Mouse (Mus musculus): ENCODE data around the gene Ccdc92.
A peak's percentile ranks its signal among the peaks of the same experiment; 100 is the strongest.

Ccdc92 gene

DNA sequence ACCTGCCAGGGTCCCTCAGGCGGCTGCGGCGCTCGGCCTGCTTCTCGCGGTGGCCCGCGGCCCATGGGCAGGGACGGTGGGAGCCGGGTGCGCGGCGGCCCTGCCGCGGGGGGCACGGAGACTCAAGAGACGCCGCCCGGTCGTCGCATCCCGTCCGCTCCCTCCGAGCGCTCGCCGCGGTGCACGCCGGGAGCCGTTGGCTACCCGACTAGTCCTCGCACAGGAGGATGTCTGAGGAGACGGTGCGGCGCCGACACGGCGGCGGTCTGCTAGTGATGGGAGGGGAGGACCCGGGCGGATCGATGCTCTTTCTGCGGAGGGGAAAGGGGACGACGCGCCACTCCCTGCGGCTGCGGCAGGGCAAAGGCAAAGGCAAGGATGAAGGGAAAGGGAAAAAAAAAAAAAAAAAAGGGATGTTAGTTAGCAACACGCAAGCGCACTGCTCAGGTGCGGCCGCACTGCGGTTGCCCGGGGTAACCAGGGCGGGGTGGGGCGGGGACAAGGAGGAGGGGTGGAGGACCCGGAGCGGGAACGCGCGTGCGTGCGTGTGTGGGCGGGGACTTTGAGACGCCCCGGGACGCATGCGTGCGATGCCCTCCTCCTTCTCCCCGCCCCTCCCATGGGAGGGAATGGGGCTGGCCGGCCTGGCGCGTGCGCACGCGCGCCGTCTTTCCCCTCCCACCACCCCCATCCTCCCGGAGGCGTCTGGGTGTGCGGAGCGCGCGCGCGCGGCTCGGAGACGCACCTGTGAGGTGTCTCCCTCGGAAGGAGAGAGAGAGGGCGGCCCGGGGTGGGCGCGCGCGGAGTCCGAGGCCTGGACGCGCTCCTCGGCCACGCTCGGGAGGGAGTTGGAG, at the start of gene Ccdc92, which contains the start of gene Zfp664:
TSS of gene Ccdc92 (minus strand) at position 412 of the 854 bp plus-strand sequence.
TSS of gene Zfp664 (plus strand) at position 679 of the 854 bp plus-strand sequence.
- DNase-seq (ENCODE audit: low read depth, low spot score): peak; percentile 99

- DNase-seq (ENCODE audit: low read depth, low spot score): peak; percentile 76
Measured at GRCm38 (mm10) chr5:124908860-124909259, 46.6 kb upstream of the Ccdc92 start.

DNA sequence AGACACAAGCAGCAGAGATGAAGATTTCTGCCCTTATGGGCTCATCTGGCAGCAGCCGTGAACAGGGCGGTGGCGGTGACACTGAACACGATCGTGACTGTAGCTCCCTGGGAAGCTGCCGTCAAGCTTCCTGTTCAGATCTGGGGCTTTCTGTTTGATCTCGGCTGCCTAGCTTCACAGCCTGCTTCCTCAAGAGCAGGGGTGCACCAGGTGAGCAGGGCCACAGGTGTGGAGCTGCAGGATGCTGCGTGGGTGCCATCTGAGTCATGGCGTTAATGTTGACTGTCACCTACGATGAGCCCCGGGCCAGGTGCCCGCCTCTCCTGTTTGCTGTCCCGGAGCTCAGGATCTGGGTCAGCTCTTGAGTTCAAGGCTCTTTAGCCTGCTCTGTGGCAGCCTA, 44.7 kb upstream of the Ccdc92 start:
- no peak for DNase-seq (ENCODE audit: low read depth, low spot score)

DNA sequence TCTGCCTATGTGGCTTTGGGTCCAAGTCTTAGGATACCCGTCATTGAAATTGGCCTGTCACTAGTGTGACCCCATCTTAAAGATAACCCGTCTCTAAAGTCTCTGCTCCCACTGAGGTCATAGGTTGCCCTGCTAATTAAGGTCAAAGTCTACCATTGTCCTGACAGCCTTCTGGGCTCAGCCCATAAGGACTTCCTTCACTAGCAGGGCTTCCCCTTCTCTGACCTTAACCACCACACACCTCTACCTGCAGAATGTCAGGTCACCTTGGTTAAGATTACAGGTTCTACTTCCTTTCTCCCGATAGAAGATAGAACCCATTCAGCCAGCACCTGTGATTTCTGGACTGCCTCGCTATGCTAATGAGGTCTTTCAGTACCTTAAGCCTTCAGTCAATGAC, 41.6 kb upstream of the Ccdc92 start:
- no peak for DNase-seq (ENCODE audit: low read depth, low spot score)

- no peak for DNase-seq (ENCODE audit: low read depth, low spot score)
Measured at GRCm38 (mm10) chr5:124902195-124902594, 40.0 kb upstream of the Ccdc92 start.

GRCm38 (mm10) chr5:124901675-124902074, 39.5 kb upstream of the Ccdc92 start:
- DNase-seq (ENCODE audit: low read depth, low spot score): no peak

- no peak for DNase-seq (ENCODE audit: low read depth, low spot score)
Measured at GRCm38 (mm10) chr5:124900738-124901490, 38.7 kb upstream of the Ccdc92 start.

DNA sequence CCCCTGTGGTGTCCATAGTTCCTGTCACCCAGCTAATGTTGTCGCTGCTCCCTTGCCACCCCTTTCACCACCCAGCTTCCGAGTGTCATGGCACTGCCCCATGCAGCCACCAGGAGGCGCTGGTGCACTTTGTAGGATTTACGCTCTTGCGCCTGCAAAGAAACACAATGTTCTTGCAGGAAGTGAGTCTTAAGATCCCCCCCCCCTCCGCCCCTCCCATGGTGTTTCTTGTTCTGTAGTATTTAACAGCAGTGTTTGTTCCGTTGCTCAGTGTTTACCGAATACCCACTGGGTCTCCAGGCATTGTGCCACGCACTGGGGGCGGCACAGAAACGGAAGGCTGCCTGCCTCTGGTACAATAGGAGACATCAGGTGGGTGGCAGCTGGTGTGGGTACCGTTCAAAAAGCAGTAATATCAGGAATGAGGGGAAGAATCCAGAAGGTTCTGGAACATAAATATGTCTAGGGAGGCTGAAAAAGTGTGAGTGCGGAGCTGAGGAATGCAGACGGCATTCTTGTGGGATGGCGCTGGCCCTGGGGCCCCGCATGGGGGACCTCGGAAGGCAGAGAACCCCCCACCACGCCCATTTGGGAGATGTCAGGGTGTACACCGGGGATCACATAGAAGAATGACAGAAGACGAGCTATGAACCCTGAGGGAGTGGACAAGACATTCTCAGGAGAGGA, 37.9 kb upstream of the Ccdc92 start:
- DNase-seq (ENCODE audit: low read depth, low spot score): peak; percentile 86

DNA sequence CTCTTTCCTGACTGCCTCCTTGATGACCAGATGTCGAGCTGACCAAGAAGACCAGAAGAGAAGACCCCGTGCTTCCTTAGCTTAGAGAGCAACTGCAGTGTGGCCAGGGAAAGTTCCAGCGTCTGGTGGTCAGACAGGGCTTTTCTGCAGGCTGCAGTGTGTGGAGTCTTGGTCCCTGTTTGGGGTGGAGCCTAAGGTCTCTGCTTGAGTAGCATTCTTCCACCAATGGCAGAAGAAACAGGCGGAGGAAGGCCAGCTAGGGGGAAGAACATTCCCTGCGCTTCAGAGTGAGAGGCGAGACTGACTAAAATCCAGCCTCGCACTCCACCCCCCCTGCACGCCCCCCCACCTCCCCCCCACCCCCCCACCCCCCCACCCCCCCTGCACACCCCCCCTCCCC, 33.9 kb upstream of the Ccdc92 start:
- peak; percentile 22 for DNase-seq (ENCODE audit: low read depth, low spot score)

DNA sequence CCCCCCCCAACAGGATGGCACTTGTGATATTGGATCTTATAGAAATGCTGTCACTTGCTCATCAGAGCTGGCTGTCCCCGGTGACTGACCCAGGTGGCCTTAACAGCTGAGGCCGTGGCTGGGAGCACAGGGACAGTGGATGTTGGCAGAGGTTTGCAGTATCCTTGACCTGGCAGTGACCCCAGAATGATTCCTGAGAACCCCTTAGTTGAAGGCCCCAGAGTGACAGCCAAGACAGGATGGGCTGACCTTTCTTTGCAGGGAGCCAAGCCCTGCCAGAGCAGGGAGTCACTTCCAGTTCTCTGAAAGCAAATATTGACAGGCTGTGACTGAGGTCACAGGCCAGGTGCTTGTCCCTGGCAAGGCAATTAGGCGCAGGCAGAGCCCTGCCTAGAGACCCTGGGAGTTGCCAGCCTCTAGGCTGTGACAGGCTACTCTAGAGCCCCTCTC, 29.7 kb upstream of the Ccdc92 start:
- peak; percentile 35 for DNase-seq (ENCODE audit: low read depth, low spot score)

GRCm38 (mm10) chr5:124888661-124889060, 26.4 kb upstream of the Ccdc92 start:
- DNase-seq (ENCODE audit: low read depth, low spot score): no peak

DNA sequence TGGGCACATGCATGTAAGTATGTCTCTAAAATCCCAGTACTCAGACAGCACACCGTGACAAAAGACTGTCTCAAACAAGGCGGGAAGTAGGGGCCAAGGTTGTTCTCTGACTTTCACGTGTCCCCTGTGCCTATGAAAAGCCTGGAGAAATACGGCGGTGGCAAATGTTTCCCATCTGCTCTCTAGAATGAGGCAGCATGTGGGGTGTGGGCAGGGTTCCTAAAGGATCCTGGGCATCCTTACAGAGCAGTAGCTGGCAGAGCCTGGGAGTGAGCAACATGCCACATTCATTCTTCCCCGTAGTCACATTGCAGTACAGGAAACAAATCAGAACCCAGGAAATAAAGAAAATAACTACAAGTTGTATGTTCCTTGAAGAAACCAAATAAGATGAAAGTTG, 21.7 kb upstream of the Ccdc92 start:
- DNase-seq (ENCODE audit: low read depth, low spot score): no peak

DNA sequence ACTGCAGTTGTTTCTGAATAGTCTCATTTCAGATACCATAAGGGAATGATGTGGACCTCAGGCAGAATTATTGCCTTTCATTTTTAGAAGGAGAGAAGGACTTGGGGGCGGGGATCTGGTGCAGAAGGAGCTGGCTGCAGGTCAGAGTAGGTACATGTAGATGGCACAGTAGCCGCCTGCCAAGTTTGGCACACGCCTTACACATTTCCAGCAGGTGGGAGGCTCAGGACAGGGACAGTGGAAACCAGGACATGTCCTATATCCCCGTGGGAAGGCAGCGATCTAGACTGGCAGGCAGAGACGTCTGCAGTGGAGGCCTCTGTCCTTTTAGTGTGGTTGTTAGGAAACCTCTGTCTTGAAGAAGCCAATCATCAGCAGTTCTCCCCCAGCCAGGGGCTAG, 17.6 kb upstream of the Ccdc92 start:
- no peak for DNase-seq (ENCODE audit: low read depth, low spot score)

- DNase-seq (ENCODE audit: low read depth, low spot score): no peak
Measured at GRCm38 (mm10) chr5:124879251-124879650, 17.0 kb upstream of the Ccdc92 start.

GRCm38 (mm10) chr5:124873890-124874601, 11.8 kb upstream of the Ccdc92 start:
- no peak for DNase-seq (ENCODE audit: low read depth, low spot score)

DNA sequence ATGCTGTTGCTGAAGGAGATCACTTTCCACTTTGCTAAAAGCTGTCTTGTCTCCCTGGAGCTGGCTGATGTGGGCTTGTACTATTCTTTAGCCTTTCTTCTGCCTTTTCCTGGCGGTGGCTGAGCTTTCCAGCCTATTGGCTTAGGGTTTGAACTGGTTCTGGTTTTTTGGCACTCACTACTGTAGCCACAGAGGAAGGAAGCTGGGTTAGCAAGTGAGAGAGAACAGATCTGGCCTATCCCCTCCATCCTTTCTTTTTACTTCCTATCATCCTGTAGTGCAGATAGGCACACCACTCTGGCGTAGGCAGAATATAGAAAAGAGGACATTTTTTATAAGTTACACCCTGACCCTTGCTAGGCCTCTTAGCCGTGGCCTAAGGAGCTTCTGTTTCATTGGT, 10.9 kb upstream of the Ccdc92 start:
- DNase-seq (ENCODE audit: low read depth, low spot score): no peak

DNA sequence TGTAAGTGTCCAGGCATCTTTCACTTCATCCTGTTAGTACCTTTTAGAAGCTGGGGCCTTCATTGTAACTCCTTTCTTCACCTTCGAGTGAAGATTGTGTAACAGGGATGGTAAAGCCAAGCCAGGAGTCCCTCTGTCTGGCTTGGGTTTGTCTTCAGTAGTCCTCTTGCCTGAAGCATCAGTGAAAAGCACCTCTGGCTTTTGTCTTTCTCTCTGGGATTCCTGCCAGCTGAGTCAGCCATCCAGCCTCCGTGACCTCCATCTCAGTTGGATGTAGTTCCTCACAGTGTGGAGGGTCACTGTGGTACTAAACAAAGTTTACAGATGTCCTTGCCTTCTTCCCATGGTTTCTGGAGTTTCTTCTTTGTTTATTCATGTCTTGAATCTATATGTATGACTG, 9.8 kb upstream of the Ccdc92 start:
- no peak for DNase-seq (ENCODE audit: low read depth, low spot score)

GRCm38 (mm10) chr5:124868981-124869380, 6.8 kb upstream of the Ccdc92 start:
- peak; percentile 45 for DNase-seq (ENCODE audit: low read depth, low spot score)

GRCm38 (mm10) chr5:124862871-124863741, 882 bp upstream of the Ccdc92 start:
- DNase-seq (ENCODE audit: low read depth, low spot score): peak; percentile 41

- DNase-seq (ENCODE audit: low read depth, low spot score): no peak
Measured at GRCm38 (mm10) chr5:124861463-124861862, 761 bp downstream of the Ccdc92 start.

All from mesoderm, embryonic 11.5 days (tissue).